Mouse (Mus musculus) CH12F3 (cell line): ENCODE measurements around the gene Nr0b2.

Experiments used
- in situ Hi-C: fragments of 300-500 bp; cut with MboI; formaldehyde crosslinking; loops from 2 replicates; pipeline ENCODE4 v1.14.3; 2020; ENCODE audit warnings: low sequenced_read_pairs

The Nr0b2 gene

DNA sequence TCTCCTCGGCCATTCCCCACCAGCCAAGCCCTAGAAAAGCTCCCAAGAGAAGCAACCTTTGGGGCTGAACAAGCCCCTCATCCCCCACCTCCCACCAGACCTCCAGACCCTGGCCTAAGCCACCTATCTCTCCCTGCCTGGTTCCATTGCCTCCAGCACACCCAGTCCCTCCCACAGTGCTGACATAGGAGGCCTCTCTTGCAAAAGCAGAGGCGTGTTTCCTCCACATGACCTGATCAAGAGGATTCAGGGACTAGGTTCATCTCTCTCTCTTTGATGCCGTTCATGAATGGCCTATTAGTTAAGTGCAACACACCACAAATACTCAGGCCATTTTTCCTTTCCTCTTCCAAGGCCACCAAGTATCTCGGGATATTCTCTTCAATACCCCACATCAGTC, 6.7 kb downstream of the Nr0b2 start:
- in situ Hi-C loops = no loop called here

DNA sequence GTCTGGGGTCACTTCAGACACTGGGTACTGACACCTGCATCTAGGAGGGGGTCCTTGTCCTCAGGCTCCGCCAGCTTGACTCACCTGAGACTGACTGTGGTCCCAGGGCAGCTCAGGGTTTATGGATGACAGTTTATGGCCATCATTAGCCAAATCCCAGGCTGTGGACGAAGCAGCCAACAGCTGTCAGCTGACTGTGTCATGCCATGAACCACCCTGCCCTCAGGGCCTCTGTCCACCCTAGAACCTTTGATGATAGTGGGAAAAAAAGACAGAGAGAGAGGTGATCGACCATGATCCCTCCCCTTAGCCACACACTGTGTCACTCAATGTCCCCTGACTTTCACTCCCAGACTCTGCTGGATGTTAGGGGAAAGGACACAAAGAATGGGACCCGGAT, 8.4 kb downstream of the Nr0b2 start:
- in situ Hi-C loops = no loop called here

GRCm38 (mm10) chr4:133563123-133563571, 10.0 kb downstream of the Nr0b2 start:
- in situ Hi-C loops = no loop called here

- in situ Hi-C loops = no loop called here
Measured at GRCm38 (mm10) chr4:133567251-133567650, 14.1 kb downstream of the Nr0b2 start.

GRCm38 (mm10) chr4:133569291-133570065, 16.3 kb downstream of the Nr0b2 start:
- in situ Hi-C loops = no loop called here

GRCm38 (mm10) chr4:133570066-133570466, 16.9 kb downstream of the Nr0b2 start:
- in situ Hi-C loops = no loop called here

- in situ Hi-C loops = no loop called here
Measured at GRCm38 (mm10) chr4:133574070-133574842, 21.1 kb downstream of the Nr0b2 start, which contains the start of gene Gpatch3. Gene Gpatch3, plus strand, starts transcription at chr4:133574745.

- in situ Hi-C loops = no loop called here
Measured at GRCm38 (mm10) chr4:133574843-133575202, 21.6 kb downstream of the Nr0b2 start.

GRCm38 (mm10) chr4:133577983-133578382, 24.8 kb downstream of the Nr0b2 start:
- in situ Hi-C loops = no loop called here

DNA sequence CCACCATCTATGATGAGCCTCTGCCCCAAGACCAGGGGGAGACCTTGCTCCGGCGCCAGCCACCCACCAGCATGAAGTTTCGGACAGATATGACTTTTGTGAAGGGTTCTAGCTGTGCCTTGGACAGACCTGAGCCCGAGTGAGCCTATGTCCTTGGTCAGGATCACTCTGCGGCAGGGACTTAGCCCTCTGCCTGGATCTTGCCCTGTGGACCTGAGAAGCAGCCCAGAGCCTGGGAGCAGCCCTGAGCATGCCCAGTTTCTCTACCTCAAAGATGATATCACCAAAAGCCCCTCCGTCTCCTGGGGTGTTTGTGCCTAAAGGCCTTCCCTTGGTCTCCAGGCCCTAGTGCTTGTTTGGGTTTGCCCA, 30.5 kb downstream of the Nr0b2 start:
- in situ Hi-C loops = loop anchor here (10.0 kb wide), 1 partner anchor 241 kb away; no protein-coding TSS in a partner anchor

DNA sequence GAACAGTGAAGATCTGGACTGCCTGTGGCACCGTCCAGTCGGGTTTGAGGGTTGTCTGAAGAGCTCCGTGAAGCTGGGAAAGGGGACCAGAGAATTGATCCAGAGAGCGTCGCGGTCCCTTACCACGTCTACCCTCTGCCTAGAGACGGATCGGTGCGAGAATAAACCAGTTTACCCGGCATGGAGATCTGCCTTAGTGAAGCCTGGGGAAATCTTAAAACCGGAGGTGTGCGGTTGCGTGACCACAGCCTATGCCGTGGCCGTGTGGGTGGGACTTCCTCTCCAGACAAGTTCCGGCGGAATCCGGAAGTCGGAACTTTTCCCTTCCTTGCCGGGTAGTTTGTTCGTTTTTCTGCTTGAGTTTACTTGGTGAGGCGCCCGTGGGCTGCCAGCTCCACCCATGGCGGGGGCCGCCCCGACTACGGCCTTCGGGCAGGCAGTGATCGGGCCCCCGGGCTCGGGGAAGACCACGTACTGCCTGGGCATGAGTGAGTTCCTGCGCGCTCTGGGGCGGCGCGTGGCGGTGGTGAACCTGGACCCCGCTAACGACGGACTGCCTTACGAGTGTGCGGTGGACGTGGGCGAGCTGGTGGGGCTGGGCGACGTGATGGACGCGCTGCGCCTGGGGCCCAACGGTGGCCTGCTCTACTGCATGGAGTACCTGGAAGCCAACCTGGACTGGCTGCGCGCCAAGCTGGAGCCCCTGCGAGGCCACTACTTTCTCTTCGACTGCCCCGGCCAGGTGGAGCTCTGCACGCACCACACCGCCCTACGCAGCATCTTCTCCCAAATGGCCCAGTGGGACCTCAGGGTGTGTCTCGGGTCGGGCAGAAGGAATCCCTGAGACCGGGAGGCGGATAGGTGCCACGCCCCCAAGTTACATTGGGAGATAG, 31.1 kb downstream of the Nr0b2 start, which contains the start of gene Gpn2:
Gene Gpn2 (plus strand): TSS at position 304 of the 893 bp plus-strand sequence.
- in situ Hi-C loops = loop anchor here (10.0 kb wide), 1 partner anchor 240 kb away; no protein-coding TSS in a partner anchor

GRCm38 (mm10) chr4:133592570-133592969, 39.4 kb downstream of the Nr0b2 start:
- in situ Hi-C loops = no loop called here

DNA sequence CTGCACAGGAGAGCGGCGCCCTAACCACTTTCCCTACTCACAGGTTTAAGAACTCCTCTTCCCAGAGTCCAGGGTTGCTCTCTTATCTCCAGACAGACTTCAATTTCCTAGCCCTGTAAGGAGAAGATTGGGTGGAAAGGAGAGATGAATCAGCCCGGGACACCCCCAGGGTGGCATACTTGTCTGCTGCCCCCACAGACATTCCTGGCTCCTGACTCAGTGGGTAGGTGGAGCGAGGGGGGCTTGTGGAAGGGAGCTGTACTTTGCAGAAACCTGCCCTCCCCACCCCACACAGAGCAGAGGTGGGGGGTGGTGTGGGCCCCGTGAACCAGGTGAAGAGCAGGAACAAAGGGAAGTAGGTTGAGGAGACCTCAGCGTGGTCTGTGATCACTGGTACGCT, 42.4 kb downstream of the Nr0b2 start:
- in situ Hi-C loops = no loop called here

DNA sequence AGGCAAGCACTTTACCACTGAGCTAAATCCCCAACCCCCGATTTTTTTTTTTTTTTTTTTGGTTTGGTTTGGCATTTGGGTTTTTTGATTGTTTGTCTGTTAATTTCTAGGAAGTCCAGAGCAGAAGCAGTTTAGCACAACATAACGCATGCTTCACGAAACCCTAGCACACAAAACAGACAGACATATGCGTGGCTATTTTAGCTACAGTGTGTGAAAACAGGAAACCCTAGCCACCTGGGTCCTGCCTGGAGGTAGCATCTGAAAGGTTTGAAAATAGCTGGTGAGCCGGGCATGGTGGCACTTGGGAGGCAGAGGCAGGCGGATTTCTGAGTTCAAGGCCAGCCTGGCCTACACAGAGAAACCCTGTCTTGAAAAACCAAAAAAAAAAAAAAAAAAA, 42.9 kb downstream of the Nr0b2 start:
- in situ Hi-C loops = no loop called here

- in situ Hi-C loops = no loop called here
Measured at GRCm38 (mm10) chr4:133598616-133599015, 45.4 kb downstream of the Nr0b2 start.

GRCm38 (mm10) chr4:133599116-133599515, 45.9 kb downstream of the Nr0b2 start:
- in situ Hi-C loops = no loop called here

GRCm38 (mm10) chr4:133599571-133600073, 46.4 kb downstream of the Nr0b2 start:
- in situ Hi-C loops = no loop called here

- in situ Hi-C loops = no loop called here
Measured at GRCm38 (mm10) chr4:133600306-133600705, 47.1 kb downstream of the Nr0b2 start.

DNA sequence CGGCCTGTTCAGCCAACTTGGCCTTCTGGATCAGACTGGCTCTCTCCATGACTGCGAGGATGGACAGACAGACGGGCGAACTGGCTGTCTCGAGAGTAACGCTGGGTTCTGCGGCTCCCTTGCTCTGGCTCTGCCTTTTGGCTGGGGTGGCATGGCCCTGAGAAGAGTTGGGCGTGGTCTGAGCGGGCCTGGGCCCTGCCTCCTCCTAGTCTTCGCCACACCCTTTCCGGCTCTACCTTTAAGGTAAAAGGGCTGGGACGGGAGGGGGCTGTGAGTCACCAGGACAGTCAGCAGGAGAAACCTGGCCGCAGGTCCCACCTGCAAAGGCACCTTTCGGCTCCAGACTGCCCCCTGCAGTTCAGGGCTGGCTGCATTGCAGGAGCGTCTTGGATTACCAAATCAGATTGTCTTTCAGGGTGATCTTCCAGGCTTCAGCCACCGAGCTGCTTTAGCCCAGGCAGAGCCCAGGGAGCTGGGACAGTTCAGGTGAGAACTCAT, 48.6 kb downstream of the Nr0b2 start, which contains the start of gene Sfn:
Gene Sfn (minus strand): TSS at position 448 of the 498 bp plus-strand sequence.
- in situ Hi-C loops = no loop called here

DNA sequence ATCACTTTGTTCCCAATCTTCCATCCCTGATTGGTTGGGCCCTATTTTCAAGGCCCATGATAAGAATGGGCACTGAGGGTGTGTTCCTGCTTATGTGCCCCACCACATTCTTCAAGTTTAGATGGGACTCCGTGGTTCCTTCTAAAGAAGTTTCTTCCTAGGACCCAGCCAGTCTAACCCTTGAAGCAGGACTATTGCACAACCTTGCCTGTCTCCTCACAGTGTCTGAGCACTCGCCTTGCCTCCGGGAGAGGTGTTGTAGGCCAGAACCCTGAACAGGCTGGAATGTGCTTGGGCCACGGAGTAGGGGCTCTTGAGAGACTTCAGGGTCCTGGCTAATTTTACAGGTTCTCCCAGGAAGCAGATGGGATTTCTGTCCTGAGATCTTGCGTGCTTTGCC, 49.9 kb downstream of the Nr0b2 start:
- in situ Hi-C loops = no loop called here
